Mouse (Mus musculus): ENCODE data around the gene Fastkd1. TPM values are rescaled to one million over a fixed set of nuclear protein-coding genes. Genes with fewer than 3 reads are reported as not detected.
"Not testable (repeated sequence)": the region's sequence is repeated elsewhere in the genome, so short reads cannot be mapped to it uniquely, and the experiment has no call there.

Gene Fastkd1
- 10 to 100 TPM; 22.3 to 24.9 TPM for total RNA-seq (2021)
- long read RNA-seq, experiment 1, partial matches to known transcripts: 2 of 6 reads
- long read RNA-seq, experiment 1, other reads (novel, unspliced or antisense): 2 of 6 reads
- long read RNA-seq, experiment 2, partial matches to known transcripts: 1 of 1 reads
- long read RNA-seq, experiment 2, other reads (novel, unspliced or antisense): 0 of 1 reads

GRCm38 (mm10) chr2:69712981-69713625 lies at the start of gene Fastkd1:
Gene Fastkd1, minus strand, starts transcription at chr2:69713516.
- peak; percentile 90 to 91 for DNase-seq

GRCm38 (mm10) chr2:69760980-69761379 lies 47.7 kb upstream of the Fastkd1 start:
- DNase-seq: no peak

GRCm38 (mm10) chr2:69745091-69745490 lies 31.8 kb upstream of the Fastkd1 start:
- no peak for DNase-seq

- no peak for DNase-seq
Observed at GRCm38 (mm10) chr2:69723519-69723825, 10.2 kb upstream of the Fastkd1 start.

GRCm38 (mm10) chr2:69722650-69723518 lies 9.6 kb upstream of the Fastkd1 start:
- DNase-seq: peak; percentile 95 to 96

- DNase-seq: no peak
Observed at GRCm38 (mm10) chr2:69722273-69722649, 8.9 kb upstream of the Fastkd1 start, which contains the start of gene Ppig. Gene Ppig, plus strand, starts transcription at chr2:69722545.

- DNase-seq: peak; percentile 56 to 78
Observed at GRCm38 (mm10) chr2:69719121-69719520, 5.8 kb upstream of the Fastkd1 start.

- no peak for DNase-seq
Observed at GRCm38 (mm10) chr2:69716483-69716882, 3.2 kb upstream of the Fastkd1 start.

GRCm38 (mm10) chr2:69714126-69714525 lies 810 bp upstream of the Fastkd1 start:
- peak; percentile 20 to 40 for DNase-seq

GRCm38 (mm10) chr2:69713626-69714014 lies 304 bp upstream of the Fastkd1 start:
- no peak for DNase-seq

GRCm38 (mm10) chr2:69712171-69712570 lies 1.1 kb downstream of the Fastkd1 start:
- DNase-seq: peak; percentile 47 to 50

- no peak for DNase-seq
Observed at GRCm38 (mm10) chr2:69700446-69700845, 12.9 kb downstream of the Fastkd1 start.

GRCm38 (mm10) chr2:69693501-69693900 lies 19.8 kb downstream of the Fastkd1 start:
- DNase-seq: no peak

- DNase-seq: no peak
Observed at GRCm38 (mm10) chr2:69690843-69691242, 22.5 kb downstream of the Fastkd1 start.

GRCm38 (mm10) chr2:69690214-69690613 lies 23.1 kb downstream of the Fastkd1 start:
- DNase-seq: no peak

GRCm38 (mm10) chr2:69684488-69684887 lies 28.8 kb downstream of the Fastkd1 start:
- DNase-seq: no peak

GRCm38 (mm10) chr2:69683036-69683805 lies 30.1 kb downstream of the Fastkd1 start:
- DNase-seq: no peak

- DNase-seq: no peak
Observed at GRCm38 (mm10) chr2:69681931-69682330, 31.4 kb downstream of the Fastkd1 start.

- peak in 1 of 2 experiments; percentile 13 for DNase-seq
Observed at GRCm38 (mm10) chr2:69679990-69680389, 33.3 kb downstream of the Fastkd1 start.

- not testable (repeated sequence) for DNase-seq
Observed at GRCm38 (mm10) chr2:69677215-69677614, 36.1 kb downstream of the Fastkd1 start.

- no peak for DNase-seq
Observed at GRCm38 (mm10) chr2:69676713-69677112, 36.6 kb downstream of the Fastkd1 start.

GRCm38 (mm10) chr2:69675266-69675665 lies 38.0 kb downstream of the Fastkd1 start:
- DNase-seq: no peak

Data from adrenal gland, postnatal 36 days (tissue).